Mouse (Mus musculus): ENCODE data around the gene Utp20.
"Not testable (repeated sequence)": the region's sequence is repeated elsewhere in the genome, so short reads cannot be mapped to it uniquely, and the experiment has no call there.

Gene Utp20

GRCm38 (mm10) chr10:88826188-88826946 lies at the start of gene Utp20:
Gene Utp20 (minus strand): TSS chr10:88826804.
- DNase-seq (ENCODE audit: extremely low read depth, insufficient read length, low spot score) = peak; percentile 89

- no peak for DNase-seq (ENCODE audit: extremely low read depth, insufficient read length, low spot score)
These were observed 48.3 kb upstream of the Utp20 start for GRCm38 (mm10) chr10:88874870-88875269.

GRCm38 (mm10) chr10:88866017-88866416 lies 39.4 kb upstream of the Utp20 start:
- no peak for DNase-seq (ENCODE audit: extremely low read depth, insufficient read length, low spot score)

- no peak for DNase-seq (ENCODE audit: extremely low read depth, insufficient read length, low spot score)
These were observed 35.7 kb upstream of the Utp20 start for GRCm38 (mm10) chr10:88862293-88862692.

- no peak for DNase-seq (ENCODE audit: extremely low read depth, insufficient read length, low spot score)
These were observed 34.8 kb upstream of the Utp20 start for GRCm38 (mm10) chr10:88861416-88861815.

GRCm38 (mm10) chr10:88860911-88861310 lies 34.3 kb upstream of the Utp20 start:
- no peak for DNase-seq (ENCODE audit: extremely low read depth, insufficient read length, low spot score)

- DNase-seq (ENCODE audit: extremely low read depth, insufficient read length, low spot score) = no peak
These were observed 26.7 kb upstream of the Utp20 start for GRCm38 (mm10) chr10:88853326-88853725.

GRCm38 (mm10) chr10:88849976-88850375 lies 23.4 kb upstream of the Utp20 start:
- DNase-seq (ENCODE audit: extremely low read depth, insufficient read length, low spot score) = peak; percentile 18

GRCm38 (mm10) chr10:88848876-88849476 lies 22.4 kb upstream of the Utp20 start:
- DNase-seq (ENCODE audit: extremely low read depth, insufficient read length, low spot score) = no peak

GRCm38 (mm10) chr10:88834227-88834626 lies 7.6 kb upstream of the Utp20 start:
- DNase-seq (ENCODE audit: extremely low read depth, insufficient read length, low spot score) = no peak

GRCm38 (mm10) chr10:88828361-88828760 lies 1.8 kb upstream of the Utp20 start:
- no peak for DNase-seq (ENCODE audit: extremely low read depth, insufficient read length, low spot score)

GRCm38 (mm10) chr10:88827596-88827995 lies 992 bp upstream of the Utp20 start:
- no peak for DNase-seq (ENCODE audit: extremely low read depth, insufficient read length, low spot score)

- not testable (repeated sequence) for DNase-seq (ENCODE audit: extremely low read depth, insufficient read length, low spot score)
These were observed 323 bp upstream of the Utp20 start for GRCm38 (mm10) chr10:88826947-88827306.

GRCm38 (mm10) chr10:88817335-88817734 lies 9.3 kb downstream of the Utp20 start:
- no peak for DNase-seq (ENCODE audit: extremely low read depth, insufficient read length, low spot score)

- DNase-seq (ENCODE audit: extremely low read depth, insufficient read length, low spot score) = no peak
These were observed 11.3 kb downstream of the Utp20 start for GRCm38 (mm10) chr10:88815256-88815655.

GRCm38 (mm10) chr10:88811704-88812103 lies 14.9 kb downstream of the Utp20 start:
- no peak for DNase-seq (ENCODE audit: extremely low read depth, insufficient read length, low spot score)

- DNase-seq (ENCODE audit: extremely low read depth, insufficient read length, low spot score) = no peak
These were observed 24.4 kb downstream of the Utp20 start for GRCm38 (mm10) chr10:88802236-88802635.

- DNase-seq (ENCODE audit: extremely low read depth, insufficient read length, low spot score) = no peak
These were observed 27.2 kb downstream of the Utp20 start for GRCm38 (mm10) chr10:88799381-88799780.

GRCm38 (mm10) chr10:88797452-88797851 lies 29.2 kb downstream of the Utp20 start:
- no peak for DNase-seq (ENCODE audit: extremely low read depth, insufficient read length, low spot score)

GRCm38 (mm10) chr10:88796939-88797338 lies 29.7 kb downstream of the Utp20 start:
- DNase-seq (ENCODE audit: extremely low read depth, insufficient read length, low spot score) = no peak

- DNase-seq (ENCODE audit: extremely low read depth, insufficient read length, low spot score) = no peak
These were observed 31.4 kb downstream of the Utp20 start for GRCm38 (mm10) chr10:88795226-88795625.

GRCm38 (mm10) chr10:88794606-88795005 lies 32.0 kb downstream of the Utp20 start:
- no peak for DNase-seq (ENCODE audit: extremely low read depth, insufficient read length, low spot score)
